Mouse (Mus musculus): ENCODE data around the gene Mmaa. TPM values are rescaled to one million over a fixed set of nuclear protein-coding genes. Genes with fewer than 3 reads are reported as not detected.

The Mmaa gene
- polyA plus RNA-seq, 1 experiment from 2014 or later, result 7.2 TPM

DNA sequence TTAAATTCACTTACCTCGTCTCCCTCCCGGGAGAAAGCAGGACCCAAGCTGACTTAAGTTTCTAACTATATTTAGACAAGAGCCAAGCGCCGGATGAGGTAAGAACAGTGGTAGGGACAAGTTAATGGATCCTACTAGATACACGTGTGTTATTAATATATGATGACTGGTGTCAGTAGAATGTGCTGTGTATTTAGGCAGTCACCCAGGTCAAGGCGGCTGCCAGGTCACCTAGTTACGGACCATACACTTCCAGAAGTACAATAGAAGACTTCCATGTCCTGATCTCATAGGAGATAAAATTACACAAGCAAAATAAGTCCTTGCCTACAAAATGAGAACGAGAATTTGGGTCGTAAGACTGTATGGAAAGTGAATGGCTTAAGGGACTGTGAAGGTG is 36.3 kb upstream of the Mmaa start:
- Histone ChIP-seq H3K4me3 (ENCODE audit: low read depth, low read length) (no peak overlapping the region), H3K27ac (ENCODE audit: low read depth, low read length) (no peak overlapping the region), H3K4me2 (replicated peaks; ENCODE audit: low read depth) (no peak overlapping the region), H3K4me1 (replicated peaks; ENCODE audit: control insufficient read depth, insufficient read depth, low read length) (no peaks in the 10 kb centered on the region), H3K36me3 (ENCODE audit: control insufficient read depth, insufficient read depth) (no peaks in the 10 kb centered on the region), H3K9me3 (ENCODE audit: control insufficient read depth) (no peaks in the 10 kb centered on the region), H3K9ac (ENCODE audit: low read depth, low read length) (no peak overlapping the region), H3K27me3 (replicated peaks; ENCODE audit: control insufficient read depth, insufficient read depth, low read length) (no peaks in the 10 kb centered on the region)
- 74% methylated on average over 9 of the region's 9 CpGs for WGBS
- no peak for TF ChIP-seq CTCF (IDR thresholded peaks at IDR 0.05; ENCODE audit: low read depth)
- ATAC-seq, result no peak

- no peak overlapping the region for H3K4me2 ChIP-seq (replicated peaks; ENCODE audit: low read depth)
- 77% methylated on average over 2 of the region's 2 CpGs for WGBS
- no peaks in the 10 kb centered on the region for H3K9me3 ChIP-seq (ENCODE audit: control insufficient read depth)
- H3K36me3 ChIP-seq (ENCODE audit: control insufficient read depth, insufficient read depth), result no peaks in the 10 kb centered on the region
- H3K4me1 ChIP-seq (replicated peaks; ENCODE audit: control insufficient read depth, insufficient read depth, low read length), result no peaks in the 10 kb centered on the region
- TF ChIP-seq CTCF (IDR thresholded peaks at IDR 0.05; ENCODE audit: low read depth), result no peak
- no peak overlapping the region for H3K4me3 ChIP-seq (ENCODE audit: low read depth, low read length)
- ATAC-seq, result no peak
- no peak overlapping the region for H3K9ac ChIP-seq (ENCODE audit: low read depth, low read length)
- H3K27ac ChIP-seq (ENCODE audit: low read depth, low read length), result no peak overlapping the region
- H3K27me3 ChIP-seq (replicated peaks; ENCODE audit: control insufficient read depth, insufficient read depth, low read length), result no peaks in the 10 kb centered on the region
These were observed 35.0 kb upstream of the Mmaa start for GRCm38 (mm10) chr8:79329735-79330134.

DNA sequence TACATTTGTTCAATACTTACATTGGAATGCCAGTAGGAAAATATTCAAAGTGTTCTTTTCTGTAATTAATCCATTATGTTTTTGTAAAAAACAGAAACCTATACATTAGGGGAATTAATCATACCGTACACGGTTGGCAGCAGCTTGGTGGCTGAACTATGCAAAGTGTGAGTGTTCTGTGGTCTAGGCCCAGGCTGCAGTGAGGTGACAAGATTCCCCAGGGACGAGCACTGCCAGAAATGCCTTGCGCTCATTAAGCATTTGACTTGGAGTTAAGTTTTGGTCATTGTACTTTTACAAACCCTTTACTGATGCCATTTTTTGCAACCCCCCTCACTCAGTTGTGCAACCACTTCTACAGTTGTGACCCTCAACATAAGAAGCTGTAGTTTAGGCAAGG is 34.4 kb upstream of the Mmaa start:
- ATAC-seq, result no peak
- Histone ChIP-seq H3K27ac (ENCODE audit: low read depth, low read length) (no peak overlapping the region), H3K27me3 (replicated peaks; ENCODE audit: control insufficient read depth, insufficient read depth, low read length) (no peaks in the 10 kb centered on the region), H3K4me1 (replicated peaks; ENCODE audit: control insufficient read depth, insufficient read depth, low read length) (no peaks in the 10 kb centered on the region), H3K4me2 (replicated peaks; ENCODE audit: low read depth) (no peak overlapping the region), H3K36me3 (ENCODE audit: control insufficient read depth, insufficient read depth) (no peaks in the 10 kb centered on the region), H3K4me3 (ENCODE audit: low read depth, low read length) (no peak overlapping the region), H3K9me3 (ENCODE audit: control insufficient read depth) (no peaks in the 10 kb centered on the region), H3K9ac (ENCODE audit: low read depth, low read length) (no peak overlapping the region)
- no peak for TF ChIP-seq CTCF (IDR thresholded peaks at IDR 0.05; ENCODE audit: low read depth)
- 91% methylated on average over 4 of the region's 4 CpGs for WGBS

DNA sequence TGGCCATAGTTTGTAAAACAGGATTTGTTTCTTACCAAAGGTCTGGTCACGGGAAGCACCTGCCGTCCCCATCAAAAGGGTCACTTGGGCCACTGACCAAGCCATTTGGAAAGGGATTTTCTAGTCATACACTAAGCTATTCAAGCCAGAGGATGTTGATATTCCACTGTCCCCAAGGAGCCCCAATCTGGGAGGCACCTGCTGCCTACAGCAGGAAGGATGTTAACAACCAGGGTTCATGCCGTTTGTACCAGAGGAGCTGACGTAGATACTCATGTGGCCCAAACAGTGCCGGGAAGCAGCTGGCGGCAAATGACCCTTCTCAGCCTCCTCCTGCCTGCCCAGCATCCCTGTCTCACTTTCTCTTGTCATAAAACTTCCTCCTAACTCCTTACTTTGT is 30.8 kb upstream of the Mmaa start:
- H3K9me3 ChIP-seq (ENCODE audit: control insufficient read depth), result no peaks in the 10 kb centered on the region
- no peak overlapping the region for H3K27ac ChIP-seq (ENCODE audit: low read depth, low read length)
- H3K4me2 ChIP-seq (replicated peaks; ENCODE audit: low read depth), result no peak overlapping the region
- H3K9ac ChIP-seq (ENCODE audit: low read depth, low read length), result no peak overlapping the region
- no peaks in the 10 kb centered on the region for H3K27me3 ChIP-seq (replicated peaks; ENCODE audit: control insufficient read depth, insufficient read depth, low read length)
- no peaks in the 10 kb centered on the region for H3K4me1 ChIP-seq (replicated peaks; ENCODE audit: control insufficient read depth, insufficient read depth, low read length)
- H3K4me3 ChIP-seq (ENCODE audit: low read depth, low read length), result no peak overlapping the region
- H3K36me3 ChIP-seq (ENCODE audit: control insufficient read depth, insufficient read depth), result no peaks in the 10 kb centered on the region
- TF ChIP-seq CTCF (IDR thresholded peaks at IDR 0.05; ENCODE audit: low read depth), result no peak
- WGBS, result 68% methylated on average over 6 of the region's 6 CpGs
- no peak for ATAC-seq

- no peak overlapping the region for H3K4me2 ChIP-seq (replicated peaks; ENCODE audit: low read depth)
- TF ChIP-seq CTCF (IDR thresholded peaks at IDR 0.05; ENCODE audit: low read depth), result no peak
- H3K9ac ChIP-seq (ENCODE audit: low read depth, low read length), result no peak overlapping the region
- no peaks in the 10 kb centered on the region for H3K9me3 ChIP-seq (ENCODE audit: control insufficient read depth)
- H3K36me3 ChIP-seq (ENCODE audit: control insufficient read depth, insufficient read depth), result no peaks in the 10 kb centered on the region
- H3K4me1 ChIP-seq (replicated peaks; ENCODE audit: control insufficient read depth, insufficient read depth, low read length), result no peaks in the 10 kb centered on the region
- H3K4me3 ChIP-seq (ENCODE audit: low read depth, low read length), result no peak overlapping the region
- H3K27ac ChIP-seq (ENCODE audit: low read depth, low read length), result no peak overlapping the region
- WGBS, result 78% methylated on average over 5 of the region's 5 CpGs
- ATAC-seq, result no peak
- H3K27me3 ChIP-seq (replicated peaks; ENCODE audit: control insufficient read depth, insufficient read depth, low read length), result no peaks in the 10 kb centered on the region
These were observed 30.2 kb upstream of the Mmaa start for GRCm38 (mm10) chr8:79324928-79325327.

GRCm38 (mm10) chr8:79324036-79324435 is 29.3 kb upstream of the Mmaa start:
- WGBS, result 46% methylated on average over 3 of the region's 3 CpGs
- Histone ChIP-seq H3K9ac (ENCODE audit: low read depth, low read length) (no peak overlapping the region), H3K36me3 (ENCODE audit: control insufficient read depth, insufficient read depth) (no peaks in the 10 kb centered on the region), H3K4me2 (replicated peaks; ENCODE audit: low read depth) (no peak overlapping the region), H3K4me3 (ENCODE audit: low read depth, low read length) (no peak overlapping the region), H3K9me3 (ENCODE audit: control insufficient read depth) (no peaks in the 10 kb centered on the region), H3K27ac (ENCODE audit: low read depth, low read length) (no peak overlapping the region), H3K4me1 (replicated peaks; ENCODE audit: control insufficient read depth, insufficient read depth, low read length) (no peaks in the 10 kb centered on the region), H3K27me3 (replicated peaks; ENCODE audit: control insufficient read depth, insufficient read depth, low read length) (no peaks in the 10 kb centered on the region)
- no peak for ATAC-seq
- TF ChIP-seq CTCF (IDR thresholded peaks at IDR 0.05; ENCODE audit: low read depth), result no peak

DNA sequence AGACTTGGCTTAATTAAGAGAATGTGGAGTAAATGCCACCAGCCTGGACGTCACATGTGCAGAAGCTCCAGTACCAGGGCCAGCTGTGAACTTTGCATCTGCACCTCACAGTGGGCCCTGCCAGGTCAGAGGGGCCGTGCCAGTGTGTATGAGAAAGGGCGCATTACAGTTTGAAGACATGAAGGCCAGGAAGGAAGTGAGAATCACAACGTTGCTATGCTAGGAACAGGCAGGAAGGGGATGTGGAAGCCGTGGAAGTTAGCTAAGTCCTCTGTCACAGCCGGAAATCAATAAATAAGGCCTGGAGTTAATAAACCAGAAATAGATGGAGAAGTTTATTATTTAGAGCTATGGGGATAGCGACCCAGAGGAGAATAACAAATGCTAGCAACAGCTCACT is 28.4 kb upstream of the Mmaa start:
- Histone ChIP-seq H3K9me3 (ENCODE audit: control insufficient read depth) (no peaks in the 10 kb centered on the region), H3K36me3 (ENCODE audit: control insufficient read depth, insufficient read depth) (no peaks in the 10 kb centered on the region), H3K9ac (ENCODE audit: low read depth, low read length) (no peak overlapping the region), H3K4me2 (replicated peaks; ENCODE audit: low read depth) (no peak overlapping the region), H3K4me3 (ENCODE audit: low read depth, low read length) (no peak overlapping the region), H3K27ac (ENCODE audit: low read depth, low read length) (no peak overlapping the region), H3K4me1 (replicated peaks; ENCODE audit: control insufficient read depth, insufficient read depth, low read length) (no peaks in the 10 kb centered on the region), H3K27me3 (replicated peaks; ENCODE audit: control insufficient read depth, insufficient read depth, low read length) (no peaks in the 10 kb centered on the region)
- 58% methylated on average over 7 of the region's 7 CpGs for WGBS
- no peak for ATAC-seq
- TF ChIP-seq CTCF (IDR thresholded peaks at IDR 0.05; ENCODE audit: low read depth), result no peak
